Mouse (Mus musculus): ENCODE data around the gene Pdcd2.
"Not testable (repeated sequence)": the region's sequence is repeated elsewhere in the genome, so short reads cannot be mapped to it uniquely, and the experiment has no call there.

The Pdcd2 gene

DNA sequence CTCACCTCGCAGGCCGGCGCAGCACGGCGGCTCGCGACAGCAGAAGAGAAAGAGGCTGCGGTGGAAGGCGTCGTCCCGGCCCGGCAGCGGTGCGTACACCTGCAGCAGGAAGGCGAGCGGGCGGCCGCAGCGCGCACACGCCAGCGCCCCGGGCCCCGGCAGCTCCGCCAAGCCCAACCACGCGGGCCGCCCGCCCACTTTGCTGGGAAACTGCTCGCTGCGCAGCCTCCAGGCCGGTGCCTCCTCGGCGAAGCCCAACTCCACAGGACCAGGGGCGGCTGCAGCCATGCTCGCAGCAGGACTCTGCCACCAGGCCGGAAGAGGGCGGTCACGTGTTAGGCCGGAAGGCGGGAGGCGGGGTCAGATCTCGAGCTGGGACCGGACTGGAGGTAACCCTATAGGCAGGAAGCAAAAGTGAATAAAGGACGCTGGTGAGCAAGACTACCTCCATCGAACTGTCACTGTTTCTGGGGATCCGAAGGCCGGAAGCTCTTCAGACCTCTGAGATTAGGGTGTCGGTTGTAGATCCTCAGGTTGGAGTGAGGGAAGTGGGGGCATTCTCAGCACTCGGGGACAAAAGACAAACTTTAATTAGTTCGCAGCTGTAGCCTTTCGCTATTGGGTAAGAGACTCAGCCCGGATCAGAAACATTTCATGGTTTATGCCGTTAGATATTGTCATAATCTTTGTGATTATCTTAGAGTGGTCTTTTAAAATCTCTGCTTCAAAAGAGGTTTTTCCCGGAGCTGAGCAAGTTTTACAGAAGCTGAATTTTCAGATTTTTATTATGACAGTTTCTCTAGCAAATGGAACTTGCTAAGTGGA is at the start of gene Pdcd2:
TSS of gene Pdcd2 (minus strand) at position 316 of the 825 bp plus-strand sequence.
- DNase-seq (ENCODE audit: inconsistent age in 2 of 2, low spot score in 1 of 2), result peak; percentile 97 to 98

DNA sequence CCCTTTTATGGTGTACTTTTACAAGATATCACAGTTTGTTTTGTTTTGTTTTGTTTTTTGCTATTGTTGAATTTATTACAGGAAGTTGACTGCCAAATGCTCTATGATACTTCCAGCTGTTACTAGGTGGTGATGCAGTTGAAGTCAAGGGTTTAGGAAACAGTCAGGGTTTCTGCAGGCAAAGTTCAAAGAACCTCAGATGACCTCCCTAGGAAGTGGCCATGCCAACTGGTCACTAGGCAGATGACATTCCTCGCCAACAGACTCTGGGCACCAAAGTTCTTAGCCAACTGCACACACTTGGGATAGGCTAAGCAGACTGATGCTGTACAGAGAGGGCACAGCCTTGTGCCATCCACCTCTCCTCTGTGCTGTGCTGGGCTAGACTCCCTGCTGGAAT is 48.0 kb upstream of the Pdcd2 start:
- DNase-seq (ENCODE audit: inconsistent age in 2 of 2, low spot score in 1 of 2), result peak in 1 of 2 experiments; percentile 28

DNA sequence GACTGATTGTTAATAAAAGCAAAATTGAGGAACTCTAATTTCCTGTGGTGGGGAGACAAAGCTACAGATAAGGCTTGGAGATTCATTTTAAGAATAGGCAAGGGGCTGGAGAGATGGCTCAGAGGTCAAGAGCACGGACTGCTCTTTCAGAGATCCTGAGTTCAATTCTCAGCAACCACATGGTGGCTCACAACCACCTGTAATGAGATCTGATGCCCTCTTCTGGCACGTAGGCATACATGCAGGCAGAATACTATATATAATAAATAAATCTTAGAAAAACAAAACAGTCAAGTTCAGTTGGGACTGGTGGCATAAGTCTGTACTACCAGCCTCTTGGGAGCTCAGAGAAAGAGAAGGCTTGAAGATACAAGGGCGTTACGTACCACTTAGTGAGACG is 39.8 kb upstream of the Pdcd2 start:
- no peak for DNase-seq (ENCODE audit: inconsistent age in 2 of 2, low spot score in 1 of 2)

DNA sequence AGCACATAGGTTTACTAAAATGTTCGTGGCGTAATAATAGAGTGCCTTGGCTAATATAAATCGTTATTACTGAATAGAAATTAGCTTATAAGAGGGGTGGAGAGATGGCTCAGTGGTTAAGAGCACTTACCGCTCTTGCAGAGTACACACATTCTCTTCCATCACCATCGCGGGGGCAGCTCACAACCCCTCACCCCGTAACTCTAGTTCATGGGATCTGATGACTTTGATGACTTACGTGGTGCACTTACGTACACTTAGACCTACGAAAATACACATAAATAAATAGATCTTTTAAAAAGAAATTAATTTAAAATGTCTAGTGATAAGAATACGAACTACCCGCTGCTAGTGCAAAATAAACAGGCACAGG is 37.8 kb upstream of the Pdcd2 start:
- peak; percentile 21 to 57 for DNase-seq (ENCODE audit: inconsistent age in 2 of 2, low spot score in 1 of 2)

DNA sequence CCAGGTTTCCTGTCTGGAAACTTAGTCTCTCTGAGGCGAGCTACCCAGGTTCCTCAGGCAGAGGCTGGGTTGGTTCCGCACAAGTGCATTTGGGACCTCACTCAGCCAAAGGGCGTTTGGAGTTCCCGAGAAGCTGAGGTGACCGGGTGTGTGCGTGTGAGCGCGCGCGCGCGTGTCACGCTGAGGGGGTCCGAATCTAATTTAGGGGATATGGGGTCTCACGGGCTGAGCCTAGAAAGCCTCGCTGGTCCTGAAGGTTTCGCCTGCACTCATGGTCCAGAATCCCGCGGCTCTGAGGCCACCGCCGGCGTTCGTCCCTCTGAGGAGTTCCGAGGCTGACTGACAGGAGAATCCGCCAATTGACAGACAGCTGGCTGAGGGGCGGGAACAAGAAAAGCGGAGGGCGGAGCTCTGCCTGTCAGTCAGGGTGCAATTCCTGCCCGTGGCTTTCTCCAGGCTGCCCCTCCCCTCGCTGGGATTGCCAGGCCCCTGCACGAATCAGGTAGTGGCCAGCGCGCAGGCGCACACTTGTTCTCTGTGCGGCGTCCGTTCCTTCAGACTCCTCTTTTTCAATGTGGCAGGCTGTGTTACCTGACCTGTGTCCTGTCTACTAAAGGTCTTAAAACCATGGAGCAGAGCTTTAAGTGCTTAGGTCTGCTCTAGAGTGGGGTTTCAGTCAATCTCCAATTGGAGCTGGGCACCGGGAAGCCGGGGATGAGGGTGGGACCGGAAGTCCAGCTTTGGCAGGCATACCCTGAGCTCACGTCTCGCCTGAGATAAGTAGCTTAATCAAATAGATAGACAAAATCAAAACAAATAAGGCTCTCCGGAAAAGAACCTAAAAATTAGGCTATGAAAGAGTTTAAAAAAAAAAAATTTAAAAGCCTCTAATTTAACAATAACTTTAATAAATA is 37.2 kb upstream of the Pdcd2 start, which contains the start of gene Prdm9:
TSS of gene Prdm9 (minus strand) at position 341 of the 914 bp plus-strand sequence.
- peak; percentile 99 to 100 for DNase-seq (ENCODE audit: inconsistent age in 2 of 2, low spot score in 1 of 2)

DNA sequence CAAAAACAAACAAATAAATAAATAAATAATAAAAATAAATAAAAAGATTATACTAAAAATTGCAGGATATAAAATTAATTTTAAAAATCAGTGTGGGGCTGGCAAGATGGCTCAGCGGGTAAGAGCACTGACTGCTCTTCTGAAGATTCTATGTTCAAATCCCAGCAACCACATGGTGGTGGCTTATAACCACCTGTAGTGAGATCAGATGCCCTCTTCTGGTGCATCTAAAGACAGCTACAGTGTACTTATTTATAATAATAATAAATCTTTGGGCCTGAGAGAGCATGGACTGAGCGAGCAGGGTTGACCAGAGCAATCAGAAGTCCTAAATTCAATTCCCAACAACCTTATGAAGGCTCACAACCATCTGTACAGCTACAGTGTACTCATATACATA is 32.8 kb upstream of the Pdcd2 start:
- DNase-seq (ENCODE audit: inconsistent age in 2 of 2, low spot score in 1 of 2), result no peak

DNA sequence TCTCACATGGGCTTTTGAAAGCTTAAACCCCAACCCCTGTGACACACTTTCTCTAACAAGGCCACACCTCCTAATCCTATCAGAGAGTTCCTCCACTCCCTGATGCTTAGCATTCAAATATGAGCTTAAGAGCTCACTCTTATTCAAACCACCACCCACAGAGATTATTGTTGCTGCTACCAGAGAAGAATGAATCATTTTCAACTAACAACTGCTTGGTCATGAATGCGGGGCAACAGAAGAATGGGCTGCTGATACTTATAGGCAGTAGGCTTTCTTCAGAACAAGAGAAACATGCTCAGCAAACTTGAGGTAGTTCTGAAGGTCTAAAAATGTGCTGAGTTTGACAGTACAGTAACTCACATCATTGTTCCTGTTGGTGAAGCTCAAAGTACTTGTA is 22.6 kb upstream of the Pdcd2 start:
- DNase-seq (ENCODE audit: inconsistent age in 2 of 2, low spot score in 1 of 2), result no peak

DNA sequence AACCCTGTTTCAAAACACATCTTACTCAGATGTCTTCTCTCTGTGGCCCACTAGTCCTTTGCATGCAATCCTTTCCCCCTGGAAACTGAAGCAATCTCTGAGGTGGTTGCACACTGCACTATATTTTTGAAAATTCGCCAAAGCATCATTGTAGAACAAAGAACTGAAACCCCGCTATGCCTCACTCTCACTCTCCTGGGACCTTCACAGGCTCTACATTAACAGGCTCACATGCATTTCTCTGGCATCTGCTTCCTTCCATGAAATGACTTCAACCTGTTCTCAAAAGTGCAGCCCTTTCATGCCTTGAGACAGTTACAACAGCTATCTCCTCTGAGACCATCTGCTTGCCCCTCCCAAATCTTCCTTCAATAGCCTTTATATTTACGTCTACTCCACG is 19.3 kb upstream of the Pdcd2 start:
- DNase-seq (ENCODE audit: inconsistent age in 2 of 2, low spot score in 1 of 2), result no peak

DNA sequence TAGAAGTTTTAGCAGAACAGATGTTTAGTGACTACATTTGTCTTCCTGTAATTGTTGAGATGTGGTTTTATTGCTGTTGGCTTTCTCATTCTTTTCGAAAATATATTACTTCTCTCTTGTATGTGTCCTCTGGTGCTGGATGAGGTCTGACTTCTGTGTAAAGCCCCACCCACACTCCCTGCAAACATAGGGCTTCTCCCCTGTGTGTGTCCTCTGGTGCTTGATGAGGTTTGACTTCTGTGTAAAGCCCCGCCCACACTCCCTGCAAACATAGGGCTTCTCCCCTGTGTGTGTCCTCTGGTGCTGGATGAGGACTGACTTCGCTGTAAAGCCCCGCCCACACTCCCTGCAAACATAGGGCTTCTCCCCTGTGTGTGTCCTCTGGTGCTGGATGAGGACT is 16.8 kb upstream of the Pdcd2 start:
- DNase-seq (ENCODE audit: inconsistent age in 2 of 2, low spot score in 1 of 2), result not testable (repeated sequence)

DNA sequence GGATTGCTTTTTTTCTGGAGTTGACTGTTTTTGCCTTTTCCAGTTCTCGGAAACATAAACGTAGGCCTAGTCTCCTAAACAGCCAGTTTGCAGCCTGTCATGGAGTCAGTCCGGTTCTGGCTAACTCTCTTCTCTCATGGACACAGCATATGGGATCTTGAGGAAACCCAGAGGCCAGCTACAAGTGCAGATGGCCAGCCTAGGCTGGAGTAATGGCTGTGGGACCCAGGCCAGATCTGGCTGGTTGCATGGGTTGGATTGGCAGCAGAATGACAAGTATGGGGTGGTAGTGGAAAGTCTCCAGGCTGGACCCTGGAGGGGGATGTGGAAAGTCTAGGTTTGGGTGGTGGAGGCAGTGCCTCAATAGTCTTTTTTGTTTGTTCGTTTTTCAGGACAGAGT is 13.2 kb upstream of the Pdcd2 start:
- no peak for DNase-seq (ENCODE audit: inconsistent age in 2 of 2, low spot score in 1 of 2)

DNA sequence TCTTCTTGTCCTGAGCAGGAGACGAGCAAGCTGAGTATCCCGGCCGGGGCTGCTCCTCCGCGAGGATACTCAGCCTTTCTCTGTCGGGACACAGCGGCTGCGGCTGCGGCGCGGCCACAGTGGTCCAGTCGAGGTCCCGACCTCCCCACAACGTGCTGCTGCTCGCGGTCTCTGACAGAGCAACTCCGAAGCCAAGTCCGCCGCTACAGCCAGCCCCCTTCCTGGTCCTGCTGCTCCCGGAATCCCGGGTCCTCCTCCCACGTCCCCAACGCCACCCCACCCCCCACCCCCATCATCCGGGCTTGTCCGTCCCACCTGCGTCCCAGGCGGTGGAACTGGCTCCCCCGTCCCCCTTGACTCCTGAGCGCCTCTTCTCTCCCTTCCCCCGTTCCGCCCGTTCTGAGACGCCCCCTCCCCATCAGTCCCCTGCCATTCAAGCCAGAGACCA is 9.4 kb upstream of the Pdcd2 start:
- DNase-seq (ENCODE audit: inconsistent age in 2 of 2, low spot score in 1 of 2), result peak in 1 of 2 experiments; percentile 24

DNA sequence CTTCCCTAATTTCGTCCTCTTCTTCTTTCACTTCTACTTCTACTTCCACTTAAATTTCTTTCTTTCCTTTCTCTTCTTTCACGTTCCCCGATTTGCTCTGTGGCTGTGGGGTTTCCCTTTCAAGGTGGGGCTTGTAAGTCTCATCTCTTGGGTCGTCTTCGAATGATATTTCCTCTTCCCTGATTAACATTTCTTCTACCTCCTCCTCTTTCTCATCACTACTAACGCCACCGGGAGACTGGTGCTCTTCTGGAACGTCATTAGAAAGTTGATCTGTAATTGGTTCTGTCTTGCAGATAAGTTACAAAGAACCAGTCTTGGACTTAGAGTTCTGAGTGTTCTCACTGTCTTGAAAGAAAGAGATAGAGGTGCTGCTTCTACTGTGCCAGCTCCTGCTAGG is 8.8 kb upstream of the Pdcd2 start:
- DNase-seq (ENCODE audit: inconsistent age in 2 of 2, low spot score in 1 of 2), result no peak

DNA sequence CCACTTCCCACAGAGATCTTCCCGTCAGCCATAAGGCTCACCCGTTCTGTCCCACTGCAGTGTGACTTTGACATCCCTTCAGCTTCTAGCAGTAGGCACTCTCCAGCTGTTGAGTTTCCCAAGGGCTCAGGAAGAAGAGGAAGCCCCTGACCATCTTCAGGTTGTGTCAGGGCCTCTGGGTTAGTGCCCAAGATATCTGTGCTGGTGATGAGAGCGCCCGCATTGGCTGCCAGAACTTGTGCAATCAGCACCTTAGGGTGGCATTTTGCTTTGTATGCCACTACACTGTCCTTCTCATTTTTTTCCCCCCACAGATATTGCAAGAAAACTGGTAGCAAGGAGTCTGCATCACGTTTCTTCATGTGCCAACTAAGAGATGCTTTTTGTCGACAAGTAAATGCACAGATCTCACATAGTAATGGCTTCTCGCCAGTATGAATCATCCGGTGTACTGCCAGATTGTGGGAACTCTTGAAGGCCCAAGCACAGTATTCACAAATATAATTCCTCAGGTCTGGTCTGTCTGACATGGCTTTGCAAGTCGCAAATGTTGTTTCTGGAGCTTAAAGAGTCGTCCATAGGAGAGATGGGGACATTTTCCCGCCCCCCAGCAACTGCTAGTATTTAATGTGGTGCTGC is 8.2 kb upstream of the Pdcd2 start:
- DNase-seq (ENCODE audit: inconsistent age in 2 of 2, low spot score in 1 of 2), result peak in 1 of 2 experiments; percentile 72

DNA sequence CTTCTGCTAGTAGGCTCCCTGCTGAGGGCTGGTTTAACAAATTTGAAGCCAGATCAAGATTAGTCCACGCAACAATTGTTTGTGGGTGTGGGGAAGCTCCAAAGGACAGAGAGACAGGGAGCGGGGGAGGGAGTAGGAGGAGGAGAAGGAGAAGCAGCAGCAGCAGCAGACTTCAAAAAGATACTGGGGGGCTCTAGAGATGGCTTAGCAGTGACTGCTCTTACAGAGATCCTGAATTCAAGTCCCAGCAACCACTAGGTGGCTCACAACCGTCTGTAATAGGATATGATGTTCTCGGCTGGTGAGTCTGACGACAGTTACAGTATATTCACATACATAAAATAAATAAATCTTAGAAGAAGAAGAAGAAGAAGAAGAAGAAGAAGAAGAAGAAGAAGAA is 3.0 kb upstream of the Pdcd2 start:
- DNase-seq (ENCODE audit: inconsistent age in 2 of 2, low spot score in 1 of 2), result peak; percentile 30 to 61

DNA sequence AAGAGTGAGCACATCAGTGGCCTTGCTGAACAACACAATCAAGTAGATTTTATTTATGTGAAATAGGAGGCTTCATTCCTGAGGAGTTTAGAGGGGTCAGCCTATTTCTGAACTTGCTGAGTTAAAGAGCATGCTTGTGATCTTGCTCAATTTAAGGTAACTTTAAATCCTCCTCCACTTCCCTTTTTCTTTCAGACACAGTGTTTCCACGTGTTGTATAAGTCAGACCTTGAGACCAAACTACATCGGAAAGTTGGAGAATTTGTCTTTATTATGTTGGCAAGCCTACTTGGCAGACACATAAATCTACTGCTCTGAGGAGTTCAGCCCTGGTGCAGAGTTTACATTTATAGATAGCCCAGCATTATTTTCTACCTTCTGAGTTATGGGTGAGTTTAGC is 1.8 kb upstream of the Pdcd2 start:
- no peak for DNase-seq (ENCODE audit: inconsistent age in 2 of 2, low spot score in 1 of 2)

DNA sequence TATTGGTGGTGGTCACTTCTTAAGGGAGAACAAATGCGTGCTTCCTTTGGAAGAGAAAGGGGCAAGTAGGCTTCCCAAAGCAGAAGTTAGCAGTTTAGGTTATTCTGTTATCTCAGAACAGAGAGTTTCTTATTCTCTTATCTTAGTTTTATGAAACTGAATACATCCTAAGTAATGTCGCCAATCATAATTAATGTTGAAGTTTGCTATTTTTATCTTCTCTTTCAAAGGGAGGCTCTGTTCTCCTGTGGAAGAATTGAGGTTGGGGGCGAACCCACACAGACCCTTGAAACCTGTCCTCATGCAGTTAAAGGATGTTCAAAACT is 673 bp upstream of the Pdcd2 start:
- DNase-seq (ENCODE audit: inconsistent age in 2 of 2, low spot score in 1 of 2), result no peak

DNA sequence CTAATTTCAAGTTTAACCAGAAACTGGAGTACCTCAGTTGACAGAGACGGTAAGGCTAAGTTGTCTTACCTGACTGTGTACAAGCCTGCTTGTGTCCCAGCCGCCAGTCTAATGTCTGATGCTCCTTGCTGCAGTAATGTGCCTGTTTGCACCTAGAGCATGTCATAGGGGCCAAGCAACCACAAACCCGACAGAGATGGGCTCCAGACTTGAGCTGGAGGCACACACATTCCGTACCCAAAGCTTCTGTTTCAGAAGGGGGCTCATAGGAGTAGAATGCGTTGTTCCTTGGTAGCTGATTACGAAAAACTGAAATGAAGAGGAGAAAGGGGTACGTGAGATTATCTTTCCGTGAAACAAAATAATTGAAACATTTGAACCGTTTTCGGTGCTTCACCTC is 797 bp downstream of the Pdcd2 start:
- DNase-seq (ENCODE audit: inconsistent age in 2 of 2, low spot score in 1 of 2), result peak; percentile 15 to 47

DNA sequence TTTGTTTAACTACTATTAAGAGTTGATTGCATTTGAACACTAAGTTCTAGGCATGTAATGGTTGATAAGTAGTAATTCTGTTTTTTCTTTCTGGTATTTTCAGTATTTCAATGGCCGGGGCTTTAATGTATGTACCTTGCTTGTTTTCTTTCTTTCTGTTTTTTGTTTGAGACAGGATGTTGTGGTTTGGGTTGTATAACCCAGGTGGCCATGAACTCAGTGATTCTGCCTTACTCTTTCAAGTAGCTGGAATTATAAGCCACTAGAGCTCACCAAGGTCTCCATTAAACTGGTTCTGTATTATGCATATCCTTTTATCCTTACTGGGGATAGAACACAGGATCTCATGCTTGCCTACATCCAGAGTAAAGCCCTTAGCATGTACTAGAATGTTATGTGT is 8.3 kb downstream of the Pdcd2 start:
- no peak for DNase-seq (ENCODE audit: inconsistent age in 2 of 2, low spot score in 1 of 2)

DNA sequence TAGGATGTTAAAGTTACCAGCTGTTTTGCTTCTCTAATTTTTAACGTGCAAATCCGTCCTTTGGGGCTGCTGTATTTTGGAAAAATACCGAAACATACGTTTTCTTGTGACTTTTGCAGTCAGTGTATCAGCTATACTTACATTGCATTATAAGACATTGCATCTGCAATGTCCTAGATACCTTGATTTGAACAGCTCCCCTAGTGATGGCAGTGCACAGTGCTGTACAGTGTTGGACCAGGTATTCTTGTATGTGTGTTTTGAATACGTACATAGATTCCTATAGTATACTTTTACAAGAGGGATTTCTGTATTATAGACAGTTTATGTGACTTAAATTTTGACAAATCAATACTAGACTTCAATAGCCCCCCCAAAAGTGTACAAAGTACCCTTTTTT is 8.9 kb downstream of the Pdcd2 start:
- no peak for DNase-seq (ENCODE audit: inconsistent age in 2 of 2, low spot score in 1 of 2)

DNA sequence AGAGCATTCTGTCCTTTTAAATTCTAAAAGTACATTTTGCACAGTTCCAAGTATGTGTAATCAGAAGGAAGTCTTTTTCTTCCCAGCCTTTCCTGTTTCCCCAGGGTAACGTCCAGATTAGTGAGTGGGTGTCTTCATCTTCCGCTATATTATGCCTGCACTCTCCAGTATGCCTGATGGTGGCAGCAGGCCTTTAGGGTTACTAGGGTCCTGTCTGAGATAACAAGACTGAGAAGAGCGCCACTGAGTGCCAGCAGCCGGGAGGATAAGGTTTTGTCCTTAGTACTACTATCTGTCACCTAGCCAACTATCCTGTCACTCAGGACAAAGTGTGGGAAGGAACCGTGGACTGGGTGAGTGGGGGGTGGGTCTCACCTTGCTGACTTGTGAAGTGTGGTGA is 9.3 kb downstream of the Pdcd2 start:
- DNase-seq (ENCODE audit: inconsistent age in 2 of 2, low spot score in 1 of 2), result no peak

DNA sequence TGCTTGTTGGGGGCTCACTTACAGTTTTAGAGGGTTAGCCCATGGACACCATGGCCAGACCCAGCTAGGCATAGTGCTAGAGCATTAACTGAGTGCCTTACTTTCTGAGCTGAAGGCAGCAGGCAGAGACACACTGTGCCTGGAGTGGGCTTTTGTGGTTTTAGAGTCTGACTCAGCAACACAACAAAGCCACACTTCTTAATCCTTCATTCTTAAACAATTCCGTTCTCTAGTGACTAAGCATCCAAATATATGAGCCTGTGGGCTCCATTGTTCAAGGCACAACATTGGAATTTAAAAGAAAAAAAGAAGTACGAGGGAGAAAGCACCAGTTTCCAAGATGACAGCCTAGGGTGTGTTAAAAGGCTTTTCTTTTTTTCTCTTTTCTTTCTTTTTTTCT is 16.4 kb downstream of the Pdcd2 start:
- no peak for DNase-seq (ENCODE audit: inconsistent age in 2 of 2, low spot score in 1 of 2)

Measured in adrenal gland, adult (tissue).